Mouse (Mus musculus): ENCODE measurements around the gene Ctf2. TPM values are rescaled to one million over a fixed set of nuclear protein-coding genes. Genes with fewer than 3 reads are reported as not detected.

The Ctf2 gene
- polyA plus RNA-seq, 1 experiment from 2014 or later, result not detected

- no peak for DNase-seq (ENCODE audit: low spot score)
These were observed 28.5 kb upstream of the Ctf2 start for GRCm38 (mm10) chr7:127760478-127760877.

GRCm38 (mm10) chr7:127759716-127760115, 27.8 kb upstream of the Ctf2 start:
- no peak for DNase-seq (ENCODE audit: low spot score)

- no peak for DNase-seq (ENCODE audit: low spot score)
These were observed 21.8 kb upstream of the Ctf2 start for GRCm38 (mm10) chr7:127753741-127754140.

- no peak for DNase-seq (ENCODE audit: low spot score)
These were observed 21.2 kb upstream of the Ctf2 start for GRCm38 (mm10) chr7:127753158-127753557.

GRCm38 (mm10) chr7:127752069-127752468, 20.1 kb upstream of the Ctf2 start:
- no peak for DNase-seq (ENCODE audit: low spot score)

GRCm38 (mm10) chr7:127751619-127752018, 19.7 kb upstream of the Ctf2 start:
- no peak for DNase-seq (ENCODE audit: low spot score)

- DNase-seq (ENCODE audit: low spot score), result no peak
These were observed 18.5 kb upstream of the Ctf2 start for GRCm38 (mm10) chr7:127750131-127751127.

- DNase-seq (ENCODE audit: low spot score), result no peak
These were observed 16.2 kb upstream of the Ctf2 start for GRCm38 (mm10) chr7:127748235-127748560.

- no peak for DNase-seq (ENCODE audit: low spot score)
These were observed 15.7 kb upstream of the Ctf2 start for GRCm38 (mm10) chr7:127747559-127748234.

- peak; percentile 23 for DNase-seq (ENCODE audit: low spot score)
These were observed 14.8 kb upstream of the Ctf2 start for GRCm38 (mm10) chr7:127746494-127747491.

GRCm38 (mm10) chr7:127745652-127746493, 13.9 kb upstream of the Ctf2 start:
- DNase-seq (ENCODE audit: low spot score), result peak; percentile 84

GRCm38 (mm10) chr7:127745251-127745651, 13.3 kb upstream of the Ctf2 start:
- peak; percentile 93 for DNase-seq (ENCODE audit: low spot score)

- peak; percentile 75 for DNase-seq (ENCODE audit: low spot score)
These were observed 12.5 kb upstream of the Ctf2 start, which contains the start of gene Fbxl19 for GRCm38 (mm10) chr7:127744366-127745045. Gene Fbxl19, plus strand, starts transcription at chr7:127744543.

GRCm38 (mm10) chr7:127730170-127730569, 1.8 kb downstream of the Ctf2 start:
- DNase-seq (ENCODE audit: low spot score), result no peak

GRCm38 (mm10) chr7:127727898-127728297, 4.1 kb downstream of the Ctf2 start:
- no peak for DNase-seq (ENCODE audit: low spot score)

GRCm38 (mm10) chr7:127725924-127726323, 6.0 kb downstream of the Ctf2 start:
- no peak for DNase-seq (ENCODE audit: low spot score)

GRCm38 (mm10) chr7:127725490-127725889, 6.5 kb downstream of the Ctf2 start:
- DNase-seq (ENCODE audit: low spot score), result no peak

- DNase-seq (ENCODE audit: low spot score), result no peak
These were observed 12.7 kb downstream of the Ctf2 start for GRCm38 (mm10) chr7:127719258-127719657.

GRCm38 (mm10) chr7:127718339-127718738, 13.6 kb downstream of the Ctf2 start:
- no peak for DNase-seq (ENCODE audit: low spot score)

GRCm38 (mm10) chr7:127716992-127717391, 15.0 kb downstream of the Ctf2 start:
- DNase-seq (ENCODE audit: low spot score), result peak; percentile 58

Data from thymus, postnatal 0 days (tissue).